Mouse (Mus musculus) small intestine, adult 2 months (tissue): ENCODE data around the gene Gm11565.

Source experiments
- CTCF ChIP-seq: fragments of 200-500 bp; IDR thresholded peaks from 2 replicates; pipeline ENCODE4 v1.5.1; 2012; ENCODE audit warnings: low read depth, mild to moderate bottlenecking, control low read depth, inconsistent platforms, low read length, moderate library complexity, mixed read lengths; ENCODE audit not compliant: insufficient replicate concordance, insufficient read length; ENCODE audit errors: extremely low read depth
- POLR2A ChIP-seq: fragments of 200-500 bp; IDR thresholded peaks from 2 replicates; pipeline ENCODE4 v1.6.1; 2012; ENCODE audit warnings: low read depth, mild to moderate bottlenecking, control low read depth, inconsistent platforms, low read length, moderate library complexity

DNA sequence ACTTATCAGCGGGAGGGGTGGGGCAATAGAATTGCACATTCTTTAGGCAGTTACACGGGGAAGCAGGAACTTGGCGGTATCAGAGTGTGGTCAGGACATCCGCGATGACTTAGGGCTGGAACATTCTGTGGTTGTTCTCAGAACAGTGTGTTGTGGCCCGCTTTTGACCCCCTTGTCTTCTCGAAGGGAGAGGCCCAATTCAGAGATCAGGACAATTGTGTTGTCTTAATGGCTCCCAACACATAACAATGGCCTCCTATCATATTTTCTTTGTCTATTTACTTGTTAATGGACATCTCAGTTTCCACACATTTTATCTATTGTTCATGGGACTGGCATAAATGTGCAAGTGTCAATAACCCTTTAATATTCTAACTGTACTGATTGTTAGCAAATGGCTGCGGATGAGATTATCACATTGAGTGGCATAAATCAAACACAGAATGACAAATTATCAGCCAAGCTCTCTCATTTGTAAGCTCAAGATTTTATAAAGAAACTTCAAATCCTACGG lies 23.3 kb downstream of the Gm11565 start:
- TF ChIP-seq POLR2A (no peak), CTCF (no peak)
